Mouse (Mus musculus) ZHBTc4 (cell line): ENCODE data around the gene Myrfl.

Source experiments
- DNase-seq: peaks from one replicate; pipeline ENCODE4 v3.0.0-alpha.2; 2011; ENCODE audit warnings: low read depth, low spot score

Myrfl gene

GRCm38 (mm10) chr10:116827306-116827705, 69.4 kb downstream of the Myrfl start:
- no peak for DNase-seq

- DNase-seq, result no peak
Observed at GRCm38 (mm10) chr10:116815311-116816060, 81.2 kb downstream of the Myrfl start.

GRCm38 (mm10) chr10:116813150-116813549, 83.6 kb downstream of the Myrfl start:
- no peak for DNase-seq

GRCm38 (mm10) chr10:116810738-116811137, 86.0 kb downstream of the Myrfl start:
- DNase-seq, result peak; percentile 25

- no peak for DNase-seq
Observed at GRCm38 (mm10) chr10:116809383-116809782, 87.3 kb downstream of the Myrfl start.

GRCm38 (mm10) chr10:116808556-116809353, 88.0 kb downstream of the Myrfl start:
- DNase-seq, result peak; percentile 80

- DNase-seq, result no peak
Observed at GRCm38 (mm10) chr10:116802178-116802794, 94.4 kb downstream of the Myrfl start.

GRCm38 (mm10) chr10:116801281-116801680, 95.4 kb downstream of the Myrfl start:
- no peak for DNase-seq

GRCm38 (mm10) chr10:116796066-116796465, 100.7 kb downstream of the Myrfl start:
- DNase-seq, result no peak

- peak; percentile 82 for DNase-seq
Observed at GRCm38 (mm10) chr10:116789096-116789495, 107.6 kb downstream of the Myrfl start.

GRCm38 (mm10) chr10:116788431-116788830, 108.3 kb downstream of the Myrfl start:
- no peak for DNase-seq

- DNase-seq, result no peak
Observed at GRCm38 (mm10) chr10:116784098-116784497, 112.6 kb downstream of the Myrfl start.

- no peak for DNase-seq
Observed at GRCm38 (mm10) chr10:116783020-116783419, 113.7 kb downstream of the Myrfl start.

GRCm38 (mm10) chr10:116777947-116778346, 118.8 kb downstream of the Myrfl start:
- no peak for DNase-seq

GRCm38 (mm10) chr10:116776846-116777245, 119.9 kb downstream of the Myrfl start:
- DNase-seq, result peak; percentile 73

GRCm38 (mm10) chr10:116773846-116774750, 122.6 kb downstream of the Myrfl start:
- DNase-seq, result no peak

GRCm38 (mm10) chr10:116771215-116771935, 125.3 kb downstream of the Myrfl start:
- DNase-seq, result peak; percentile 18

GRCm38 (mm10) chr10:116768642-116769041, 128.1 kb downstream of the Myrfl start:
- DNase-seq, result no peak

GRCm38 (mm10) chr10:116766525-116766924, 130.2 kb downstream of the Myrfl start:
- no peak for DNase-seq

- peak; percentile 40 for DNase-seq
Observed at GRCm38 (mm10) chr10:116761476-116762068, 135.1 kb downstream of the Myrfl start.
